Mouse (Mus musculus) heart, postnatal 0 days (tissue): ENCODE measurements at regions not wholly inside any gene's neighbourhood (a gene's known extent, or its start where the extent isn't known, plus 50 kb on each side); places are given as distances from the start of the nearest gene placed in this dataset.
"Not testable (repeated sequence)": the region's sequence is repeated elsewhere in the genome, so short reads cannot be mapped to it uniquely, and the experiment has no call there.

Experiments
- ATAC-seq: fragments of 200-750 bp; cut with Nextera tagmentation; 2 replicates; pipeline ENCODE4 v1.8.0; 2017; ENCODE audit warnings: low read depth, moderate number of reproducible peaks, moderate library complexity; ENCODE audit not compliant: insufficient read depth
- DNase-seq: peaks from one replicate; pipeline ENCODE4 v3.0.0-alpha.2; 2016; ENCODE audit warnings: low spot score
- H3K27ac ChIP-seq: fragments of 300-500 bp; sonication (generic); 2 replicates; pipeline ENCODE4 v1.5.1; 2014; ENCODE audit warnings: low read depth, mild to moderate bottlenecking
- H3K27me3 ChIP-seq: fragments of 300-500 bp; sonication (generic); 2 replicates; pipeline ENCODE4 v1.6.1; 2014; ENCODE audit warnings: low read length, mixed read lengths; ENCODE audit not compliant: control insufficient read depth, insufficient read depth
- H3K36me3 ChIP-seq: fragments of 300-500 bp; sonication (generic); replicated peaks from 2 replicates; pipeline ENCODE4 v1.6.1; 2014; ENCODE audit warnings: low read length, mixed read lengths; ENCODE audit not compliant: control insufficient read depth, insufficient read depth
- H3K4me1 ChIP-seq: fragments of 300-500 bp; sonication (generic); 2 replicates; pipeline ENCODE4 v1.6.1; 2014; ENCODE audit warnings: antibody characterized with exemption; ENCODE audit not compliant: control insufficient read depth, insufficient read depth
- H3K4me2 ChIP-seq: fragments of 300-500 bp; sonication (generic); 2 replicates; pipeline ENCODE4 v1.6.1; 2014; ENCODE audit warnings: low read depth, mild to moderate bottlenecking, low read length, moderate library complexity
- H3K4me3 ChIP-seq: fragments of 300-500 bp; sonication (generic); 2 replicates; pipeline ENCODE4 v1.5.1; 2014; ENCODE audit warnings: low read depth, low read length
- H3K9ac ChIP-seq: fragments of 300-500 bp; sonication (generic); replicated peaks from 2 replicates; pipeline ENCODE4 v1.6.1; 2014; ENCODE audit warnings: low read depth, low read length, mixed read lengths
- H3K9me3 ChIP-seq: fragments of 300-500 bp; sonication (generic); replicated peaks from 2 replicates; pipeline ENCODE4 v1.6.1; 2016; ENCODE audit warnings: low read length; ENCODE audit not compliant: control insufficient read depth
- CTCF ChIP-seq: IDR thresholded peaks from 2 replicates; pipeline ENCODE4 v1.5.1; 2016; ENCODE audit warnings: antibody characterized with exemption, control low read depth, low read depth
- EP300 ChIP-seq: IDR thresholded peaks from 2 replicates; pipeline ENCODE4 v1.6.1; 2016; ENCODE audit warnings: antibody characterized with exemption, low read depth
- WGBS: fragments of 180-500 bp; shearing (Covaris S2); extraction: QIAGEN DNeasy Blood & Tissue Kit; methylation state at CpG from one replicate; pipeline ENCODE4 v1.1.7; 2014; 5-methylcytosine and 5-hydroxymethylcytosine counted together

GRCm38 (mm10) chr3:81836478-81836877 lies 95.9 kb upstream of the Ctso start:
- no peaks in the 10 kb centered on the region for H3K4me1 ChIP-seq
- DNase-seq (no peak), ATAC-seq (no peak)
- H3K4me3 ChIP-seq: no peak overlapping the region
- WGBS: 72% methylated on average over 7 of the region's 7 CpGs
- H3K36me3 ChIP-seq: no peaks in the 10 kb centered on the region
- H3K27ac ChIP-seq: no peak overlapping the region
- TF ChIP-seq CTCF (no peak), EP300 (no peak)
- no peaks in the 10 kb centered on the region for H3K27me3 ChIP-seq
- no peak overlapping the region for H3K9ac ChIP-seq
- no peaks in the 10 kb centered on the region for H3K9me3 ChIP-seq
- no peak overlapping the region for H3K4me2 ChIP-seq

- not testable (repeated sequence) for H3K27me3 ChIP-seq, H3K4me3 ChIP-seq, H3K4me2 ChIP-seq, H3K27ac ChIP-seq, H3K4me1 ChIP-seq, DNase-seq, H3K9ac ChIP-seq, ATAC-seq, H3K9me3 ChIP-seq, H3K36me3 ChIP-seq
- WGBS: 88% methylated on average over 9 of the region's 9 CpGs
Observed at GRCm38 (mm10) chr3:81838121-81838520, 94.3 kb upstream of the Ctso start.

- DNase-seq (no peak), ATAC-seq (no peak)
- Histone ChIP-seq H3K4me3 (no peak overlapping the region), H3K4me1 (no peaks in the 10 kb centered on the region), H3K9ac (no peak overlapping the region), H3K27ac (no peak overlapping the region), H3K27me3 (no peaks in the 10 kb centered on the region), H3K9me3 (no peaks in the 10 kb centered on the region), H3K36me3 (no peaks in the 10 kb centered on the region), H3K4me2 (no peak overlapping the region)
- 81% methylated on average over 1 of the region's 1 CpGs for WGBS
- TF ChIP-seq CTCF (no peak), EP300 (no peak)
Observed at GRCm38 (mm10) chr3:81864487-81864886, 67.9 kb upstream of the Ctso start.
